Mouse (Mus musculus) splenic B cell, adult 2 months (primary cell): Measurements from ENCODE around the gene Fcho1.
"Not testable (repeated sequence)": the region's sequence is repeated elsewhere in the genome, so short reads cannot be mapped to it uniquely, and the experiment has no call there.

ENCODE experiments used
- DNase-seq: peaks from one replicate; pipeline ENCODE4 v3.0.0-alpha.2; 2011; ENCODE audit warnings: low read depth, low spot score
- H3K27me3 ChIP-seq: 2 replicates; pipeline ENCODE4 v1.6.1; 2012; ENCODE audit warnings: mild to moderate bottlenecking, low read length, moderate library complexity, mixed read lengths; ENCODE audit not compliant: control insufficient read depth, poor library complexity, insufficient read depth, severe bottlenecking
- H3K36me3 ChIP-seq: 2 replicates; pipeline ENCODE4 v1.6.1; 2012; ENCODE audit warnings: mild to moderate bottlenecking, low read length, moderate library complexity, mixed read lengths; ENCODE audit not compliant: control insufficient read depth, poor library complexity, insufficient read depth, severe bottlenecking

The Fcho1 gene

GRCm38 (mm10) chr8:71725122-71725924 lies at the start of gene Fcho1:
Gene Fcho1 (minus strand): TSS chr8:71725716.
- H3K36me3 ChIP-seq, result peaks cover 7% of the 10 kb centered on the region; the same call in 1 of the 2 replicates
- DNase-seq, result peak; percentile 93
- H3K27me3 ChIP-seq, result no peaks in the 10 kb centered on the region

GRCm38 (mm10) chr8:71771336-71771735 lies 45.8 kb upstream of the Fcho1 start:
- DNase-seq, result no peak
- Histone ChIP-seq H3K27me3 (no peaks in the 10 kb centered on the region), H3K36me3 (no peaks in the 10 kb centered on the region)

DNA sequence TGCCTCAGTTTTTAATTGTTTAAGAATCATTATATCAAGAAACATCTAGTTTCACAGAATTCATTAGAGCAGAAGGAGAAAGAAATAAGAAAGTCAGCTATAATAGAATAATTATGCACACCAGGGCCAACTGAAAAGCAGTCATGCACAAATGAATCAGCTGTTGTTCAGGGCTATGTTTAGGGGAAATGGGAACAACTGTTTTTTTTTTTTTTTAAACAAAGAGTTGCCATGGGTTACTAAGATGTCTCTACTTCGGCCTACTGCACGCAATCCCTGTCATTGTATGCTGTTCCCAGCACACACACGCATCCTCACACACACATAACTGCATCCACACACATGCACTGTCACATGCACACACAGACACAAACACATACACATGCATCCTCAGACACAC lies 33.3 kb upstream of the Fcho1 start:
- DNase-seq, result peak; percentile 16
- Histone ChIP-seq H3K27me3 (no peaks in the 10 kb centered on the region), H3K36me3 (no peaks in the 10 kb centered on the region)

- H3K36me3 ChIP-seq, H3K27me3 ChIP-seq, DNase-seq: not testable (repeated sequence)
Measured at GRCm38 (mm10) chr8:71752881-71753552, 27.5 kb upstream of the Fcho1 start.

DNA sequence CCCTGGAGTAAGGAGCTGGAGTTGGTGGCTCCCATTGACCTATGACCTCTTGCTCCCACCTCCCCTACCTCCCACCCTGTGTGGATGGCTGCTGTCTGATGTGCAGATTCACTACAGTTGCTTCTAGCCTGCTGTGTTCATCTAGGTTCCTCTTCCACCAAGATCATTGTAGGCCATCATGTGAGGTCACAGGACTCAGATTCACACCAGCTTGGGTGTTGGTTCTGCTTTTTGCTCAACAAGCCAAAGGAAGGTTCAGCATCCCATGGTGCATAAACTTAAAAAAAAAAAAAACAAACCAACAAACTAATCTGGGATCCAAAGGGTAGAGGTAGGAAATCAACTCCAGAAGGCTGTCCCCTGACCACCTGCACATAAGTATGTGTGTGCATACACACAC lies 26.7 kb upstream of the Fcho1 start:
- not testable (repeated sequence) for H3K36me3 ChIP-seq, H3K27me3 ChIP-seq, DNase-seq

DNA sequence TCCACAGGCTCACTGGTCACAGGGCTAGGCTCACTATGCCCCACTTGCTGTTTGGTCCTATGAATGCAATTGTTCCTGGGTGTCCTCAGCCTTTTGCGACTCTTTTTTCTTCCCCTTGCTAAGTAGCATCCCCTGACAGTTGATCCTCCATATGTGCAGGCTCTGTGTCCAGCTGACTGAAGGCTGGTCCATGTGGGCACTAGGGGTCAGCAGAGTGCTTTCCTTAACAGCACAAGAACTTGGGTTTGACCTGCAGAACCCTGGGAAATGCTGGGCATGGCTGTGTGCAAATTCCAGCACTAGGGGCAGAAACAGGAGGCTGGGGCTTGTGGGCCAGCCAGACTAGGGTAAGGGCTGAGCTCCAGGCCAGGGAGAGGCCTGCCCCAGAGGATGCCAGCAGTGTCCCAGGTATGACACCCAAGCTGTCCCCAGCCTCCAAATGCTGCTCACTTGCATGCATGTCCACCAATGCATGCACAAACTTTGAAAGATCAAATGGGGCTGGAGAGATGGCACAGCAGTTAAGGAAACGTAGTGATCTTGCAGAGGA lies 25.9 kb upstream of the Fcho1 start:
- not testable (repeated sequence) for H3K27me3 ChIP-seq, H3K36me3 ChIP-seq
- peak; percentile 67 for DNase-seq

- not testable (repeated sequence) for H3K27me3 ChIP-seq, DNase-seq, H3K36me3 ChIP-seq
Measured at GRCm38 (mm10) chr8:71749321-71750075, 24.0 kb upstream of the Fcho1 start.

DNA sequence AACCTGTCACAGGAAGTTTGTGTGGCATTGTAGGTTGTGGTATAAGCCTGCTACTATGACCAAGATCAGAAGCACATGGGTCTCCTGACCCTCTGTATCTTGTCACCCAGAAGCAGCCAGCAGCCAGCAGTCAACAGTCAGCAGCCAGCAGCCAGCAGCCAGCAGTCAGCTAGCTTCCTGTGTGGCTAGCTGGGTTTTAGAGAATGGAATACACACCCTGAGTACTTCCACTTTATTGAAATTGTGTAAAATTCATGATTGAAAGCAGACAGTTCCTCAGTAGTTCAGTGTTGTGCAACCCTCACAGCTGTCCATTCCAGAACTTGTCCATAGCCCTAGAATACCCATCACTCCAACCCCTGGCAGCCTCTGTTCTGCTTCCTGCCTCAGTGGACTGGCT lies 21.6 kb upstream of the Fcho1 start:
- not testable (repeated sequence) for H3K36me3 ChIP-seq, DNase-seq, H3K27me3 ChIP-seq

DNA sequence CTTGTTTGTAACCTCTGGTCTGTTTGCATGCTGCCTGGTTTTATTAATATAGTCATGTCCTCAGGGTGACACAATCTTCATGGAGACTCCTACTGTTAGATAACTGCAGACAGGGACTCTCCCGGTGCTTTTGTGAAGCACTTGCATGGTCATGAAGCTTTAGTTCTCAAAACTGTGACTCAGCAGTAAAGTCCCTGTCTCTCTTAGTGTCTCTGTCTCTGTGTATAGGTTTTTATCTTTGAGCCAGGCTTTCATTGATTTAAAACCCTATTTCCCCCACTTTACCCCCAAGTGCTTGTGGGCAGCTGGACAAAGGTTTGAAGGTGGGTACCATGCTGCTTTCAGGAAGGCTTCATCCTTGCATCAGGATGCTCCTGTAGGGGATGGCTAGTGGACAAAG lies 19.8 kb upstream of the Fcho1 start:
- no peaks in the 10 kb centered on the region for H3K36me3 ChIP-seq
- no peak for DNase-seq
- no peaks in the 10 kb centered on the region for H3K27me3 ChIP-seq

GRCm38 (mm10) chr8:71742783-71743182 lies 17.3 kb upstream of the Fcho1 start:
- no peak for DNase-seq
- Histone ChIP-seq H3K27me3 (no peaks in the 10 kb centered on the region; the same call in 1 of the 2 replicates), H3K36me3 (no peaks in the 10 kb centered on the region)

- no peak for DNase-seq
- no peaks in the 10 kb centered on the region; the same call in 1 of the 2 replicates for H3K27me3 ChIP-seq
- no peaks in the 10 kb centered on the region for H3K36me3 ChIP-seq
Measured at GRCm38 (mm10) chr8:71741687-71742114, 16.2 kb upstream of the Fcho1 start.

DNA sequence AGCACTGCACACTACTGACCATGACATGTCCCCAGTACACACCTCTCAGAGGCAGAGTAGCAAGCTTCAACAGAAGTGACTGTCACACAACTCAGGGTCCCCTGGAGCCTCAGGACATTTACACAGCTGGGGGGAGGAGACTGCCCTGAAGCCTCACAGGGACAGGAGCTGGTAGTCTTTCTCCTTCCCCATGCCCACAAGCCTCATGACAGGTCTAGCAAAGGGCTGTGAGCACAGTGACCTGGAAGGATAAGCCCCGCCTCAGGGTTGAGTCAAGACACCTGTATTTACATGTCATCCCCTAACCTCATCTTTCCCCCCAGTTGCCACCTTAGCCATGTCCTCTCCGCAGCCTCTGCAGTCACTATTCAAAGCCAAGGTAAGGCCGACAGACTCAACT lies 15.7 kb upstream of the Fcho1 start:
- no peak for DNase-seq

DNA sequence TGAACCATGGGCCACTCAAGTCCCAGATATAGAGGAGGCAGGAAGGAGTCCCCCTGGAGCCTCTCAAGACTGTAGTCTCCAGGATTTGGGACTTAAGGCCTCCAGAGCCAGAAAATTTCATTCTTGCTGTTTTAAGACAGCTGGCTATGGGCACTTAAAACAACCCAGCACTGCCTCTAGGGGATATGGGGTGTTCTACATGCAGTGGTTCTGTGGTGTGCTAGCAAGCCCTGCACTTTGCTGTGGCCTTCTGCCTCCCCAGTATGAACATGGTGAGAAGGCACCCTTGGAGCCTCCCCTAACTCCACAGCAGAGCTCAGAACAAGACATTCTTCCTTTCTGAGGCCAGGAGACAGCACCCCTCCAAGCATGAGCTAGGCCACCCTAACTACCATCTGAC lies 12.8 kb upstream of the Fcho1 start:
- H3K27me3 ChIP-seq, H3K36me3 ChIP-seq, DNase-seq: not testable (repeated sequence)

More for the DNA sequence above, 15.7 kb upstream of the Fcho1 start:
- H3K27me3 ChIP-seq, result no peaks in the 10 kb centered on the region; the same call in 1 of the 2 replicates
- no peaks in the 10 kb centered on the region for H3K36me3 ChIP-seq

- Histone ChIP-seq H3K27me3 (no peaks in the 10 kb centered on the region), H3K36me3 (no peaks in the 10 kb centered on the region)
- peak; percentile 86 for DNase-seq
Measured at GRCm38 (mm10) chr8:71731652-71732230, 6.2 kb upstream of the Fcho1 start.
